Mouse (Mus musculus): ENCODE measurements around the gene Aprt.

GRCm38 (mm10) chr8:122586171-122586570 lies 9.5 kb upstream of the Aprt start:
- TF ChIP-seq POLR2A (IDR thresholded peaks at IDR 0.05; ENCODE audit: low read depth, low read length) (no peak), CTCF (IDR thresholded peaks at IDR 0.05; ENCODE audit: extremely low read depth, insufficient read depth, insufficient read length, insufficient replicate concordance) (no peak)
